ENCODE assay signal across 8 mouse cellular contexts in genomic region chr7:72239782-72240493, GRCm38 (mm10).
DNase-seq lines count a peak whose midpoint lies in the region; ATAC-seq lines count a peak whose summit lies in the region.

No protein-coding gene starts in this region.

- peak; percentile 13 to 81 for DNase-seq in adrenal gland, adult (ENCODE audit: inconsistent age in 2 of 2, low spot score in 1 of 2)
- DNase-seq in adrenal gland, adult 8-10 months: no peak
- DNase-seq in neural tube, embryonic 10.5 days (ENCODE audit: extremely low spot score, low spot score): peak; percentile 47
- DNase-seq in embryo, embryonic 10.5 days (ENCODE audit: low spot score): peak; percentile 83
- DNase-seq in limb, embryonic 10.5 days (ENCODE audit: low spot score): peak; percentile 56
- DNase-seq in retina, postnatal 7 days (ENCODE audit: low read depth, low spot score): peak; percentile 21

- H3K4me3 ChIP-seq in neural tube, embryonic 15.5 days (replicated peaks): no peak overlapping the region
- no peak overlapping the region for H3K4me3 ChIP-seq in hindbrain, embryonic 16.5 days (ENCODE audit: low read length)
- H3K4me3 ChIP-seq in limb, embryonic 10.5 days: no peak overlapping the region

- H3K27ac ChIP-seq in neural tube, embryonic 15.5 days (replicated peaks): no peak overlapping the region
- no peak overlapping the region for H3K27ac ChIP-seq in hindbrain, embryonic 16.5 days (ENCODE audit: low read depth, low read length)
- H3K27ac ChIP-seq in limb, embryonic 10.5 days: no peak overlapping the region

- no peaks in the 10 kb centered on the region for H3K36me3 ChIP-seq in neural tube, embryonic 15.5 days
- H3K36me3 ChIP-seq in hindbrain, embryonic 16.5 days (ENCODE audit: control insufficient read depth, insufficient read depth, low read length): no peaks in the 10 kb centered on the region
- no peaks in the 10 kb centered on the region for H3K36me3 ChIP-seq in limb, embryonic 10.5 days

- no peak for ATAC-seq in neural tube, embryonic 15.5 days (ENCODE audit: low FRiP score)
- 0 out of 2 replicates have a peak, but pooled peaks have one; percentile 45 for ATAC-seq in hindbrain, embryonic 16.5 days

- no peak overlapping the region for H3K9ac ChIP-seq in neural tube, embryonic 15.5 days (replicated peaks)
- no peak overlapping the region for H3K9ac ChIP-seq in hindbrain, embryonic 16.5 days (ENCODE audit: low read depth, low read length)

- H3K9me3 ChIP-seq in neural tube, embryonic 15.5 days (replicated peaks): no peaks in the 10 kb centered on the region
- no peaks in the 10 kb centered on the region for H3K9me3 ChIP-seq in hindbrain, embryonic 16.5 days (ENCODE audit: control insufficient read depth, low read length)
- no peaks in the 10 kb centered on the region for H3K9me3 ChIP-seq in limb, embryonic 10.5 days (replicated peaks)

- 36% methylated on average over 3 of the region's 3 CpGs for WGBS in neural tube, embryonic 15.5 days
- 34% methylated on average over 3 of the region's 3 CpGs for WGBS in hindbrain, embryonic 16.5 days
- 30% methylated on average over 3 of the region's 3 CpGs for WGBS in limb, embryonic 10.5 days

- H3K4me2 ChIP-seq in neural tube, embryonic 15.5 days: no peak overlapping the region
- no peak overlapping the region for H3K4me2 ChIP-seq in hindbrain, embryonic 16.5 days (ENCODE audit: low read length)

- H3K4me1 ChIP-seq in neural tube, embryonic 15.5 days: no peaks in the 10 kb centered on the region
- no peaks in the 10 kb centered on the region for H3K4me1 ChIP-seq in hindbrain, embryonic 16.5 days (ENCODE audit: control insufficient read depth, insufficient read depth, low read depth, low read length)
- H3K4me1 ChIP-seq in limb, embryonic 10.5 days: peaks cover 9% of the 10 kb centered on the region

- no peaks in the 10 kb centered on the region for H3K27me3 ChIP-seq in neural tube, embryonic 15.5 days (replicated peaks)
- no peaks in the 10 kb centered on the region for H3K27me3 ChIP-seq in hindbrain, embryonic 16.5 days (replicated peaks; ENCODE audit: control insufficient read depth, insufficient read depth, low read length)
- no peaks in the 10 kb centered on the region for H3K27me3 ChIP-seq in limb, embryonic 10.5 days (ENCODE audit: low read depth, poor library complexity, severe bottlenecking)
